9 mouse cellular contexts compared by ENCODE assay signal in the genomic region with DNA sequence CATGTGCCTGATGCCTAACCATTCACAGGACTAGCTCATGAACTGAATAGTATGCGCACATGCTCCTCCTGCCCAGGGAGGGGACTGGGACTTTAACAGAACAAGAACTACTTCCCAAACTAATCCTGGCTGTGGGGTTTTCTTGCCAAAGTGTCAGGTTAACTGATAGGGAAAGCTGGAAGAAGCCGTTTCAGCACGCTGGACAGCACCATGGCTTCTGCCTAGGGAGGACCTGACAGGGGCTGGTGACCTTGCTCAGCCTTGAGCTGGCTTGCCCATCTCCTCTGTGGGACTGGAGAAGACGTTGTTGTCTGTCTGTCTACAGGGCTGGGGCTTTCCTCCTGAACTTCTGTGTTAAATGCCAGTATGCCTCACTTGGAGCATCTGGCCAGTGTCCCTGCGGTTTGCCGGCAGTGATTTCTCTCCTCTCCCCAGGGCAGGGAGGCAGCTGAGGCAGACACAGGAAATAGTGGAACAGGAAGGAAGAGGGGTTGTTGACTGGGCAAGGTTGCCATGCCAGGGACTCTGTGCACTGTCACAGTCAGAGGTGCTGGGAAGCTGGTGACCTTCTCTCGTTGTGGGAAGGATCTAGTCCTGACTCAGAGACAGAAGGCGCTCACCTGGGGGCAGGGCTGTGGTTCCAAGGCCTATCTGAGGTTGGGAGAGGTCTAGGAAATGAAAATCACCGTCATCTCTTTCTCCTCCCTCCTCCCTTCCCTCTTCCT.
DNase-seq lines count a peak whose midpoint lies in the region; ATAC-seq lines count a peak whose summit lies in the region.
"Had no signal": no experiment of that assay in that cellular context is flagged by ENCODE, and none has a peak within 500 bp of the region (broad histone marks: within the 10 kb centered on the region; RNA-seq: fewer than 3 reads in every experiment).

No protein-coding gene starts in this region.

- WGBS in heart, embryonic 10.5 days, result 39% methylated on average over 9 of the region's 9 CpGs
- WGBS in hindbrain, embryonic 14.5 days, result 49% methylated on average over 9 of the region's 9 CpGs

- H3K9me3 ChIP-seq in heart, embryonic 10.5 days, result no peaks in the 10 kb centered on the region
- H3K9me3 ChIP-seq in hindbrain, embryonic 14.5 days (ENCODE audit: control insufficient read depth, low read length), result no peaks in the 10 kb centered on the region
- H3K9me3 ChIP-seq: limb, embryonic 12.5 days had no signal

- ATAC-seq in hindbrain, embryonic 14.5 days (ENCODE audit: low FRiP score), result no peak
- ATAC-seq in megakaryocyte progenitor cell, adult 5-6 weeks (replicated peaks; ENCODE audit: poor library complexity), result 0 out of 2 replicates have a peak, but pooled peaks have one; percentile 39

- H3K36me3 ChIP-seq in heart, embryonic 10.5 days, result no peaks in the 10 kb centered on the region
- H3K36me3 ChIP-seq in hindbrain, embryonic 14.5 days (replicated peaks; ENCODE audit: control insufficient read depth, insufficient read depth), result peaks cover 5% of the 10 kb centered on the region; the same call in 1 of the 2 replicates
- H3K36me3 ChIP-seq: limb, embryonic 12.5 days had no signal

- H3K27me3 ChIP-seq in heart, embryonic 10.5 days (ENCODE audit: insufficient read depth, poor library complexity, severe bottlenecking), result no peaks in the 10 kb centered on the region
- no peaks in the 10 kb centered on the region for H3K27me3 ChIP-seq in hindbrain, embryonic 14.5 days (ENCODE audit: control insufficient read depth, insufficient read depth, low read length)
- H3K27me3 ChIP-seq: limb, embryonic 12.5 days had no signal

- peak; percentile 89 for DNase-seq in heart, embryonic 10.5 days (ENCODE audit: low spot score)
- no peak for DNase-seq in heart, adult 11 months
- peak; percentile 17 for DNase-seq in MEL-GATA-1-ER (ENCODE audit: extremely low read depth, low read depth)
- peak; percentile 67 for DNase-seq in cerebellum, adult 8-10 months
- peak; percentile 64 for DNase-seq in hindbrain, embryonic 14.5 days (ENCODE audit: low spot score)
- DNase-seq in urinary bladder, postnatal 25 days (ENCODE audit: low spot score), result peak; percentile 45
- no peak for DNase-seq in layer of hippocampus, adult 9-10 months (ENCODE audit: low spot score)

- no peak overlapping the region for H3K9ac ChIP-seq in hindbrain, embryonic 14.5 days
- H3K9ac ChIP-seq: limb, embryonic 12.5 days had no signal

- no peak overlapping the region for H3K27ac ChIP-seq in heart, embryonic 10.5 days
- no peak overlapping the region for H3K27ac ChIP-seq in hindbrain, embryonic 14.5 days
- H3K27ac ChIP-seq: limb, embryonic 12.5 days had no signal

- H3K4me3 ChIP-seq in heart, embryonic 10.5 days, result no peak overlapping the region
- no peak overlapping the region for H3K4me3 ChIP-seq in hindbrain, embryonic 14.5 days (replicated peaks; ENCODE audit: low read length)
- H3K4me3 ChIP-seq: limb, embryonic 12.5 days had no signal

- H3K4me1 ChIP-seq in heart, embryonic 10.5 days, result peaks cover 3% of the 10 kb centered on the region; the same call in 1 of the 2 replicates
- no peaks in the 10 kb centered on the region for H3K4me1 ChIP-seq in hindbrain, embryonic 14.5 days (replicated peaks; ENCODE audit: control insufficient read depth, insufficient read depth, low read length)
- H3K4me1 ChIP-seq: limb, embryonic 12.5 days had no signal

- no peak overlapping the region for H3K4me2 ChIP-seq in hindbrain, embryonic 14.5 days (replicated peaks)
- H3K4me2 ChIP-seq: limb, embryonic 12.5 days had no signal

Comparison
In these comparisons a context has a peak if more than half of its experiments do, and no peak if none do; other contexts are left out.
1. DNase-seq: peak in heart, embryonic 10.5 days (single experiment), MEL-GATA-1-ER (single experiment), cerebellum, adult 8-10 months (single experiment), hindbrain, embryonic 14.5 days (single experiment) and urinary bladder, postnatal 25 days (single experiment); none in heart, adult 11 months (single experiment) and layer of hippocampus, adult 9-10 months (single experiment).